Mouse (Mus musculus): ENCODE data around the gene Samd5.

The Samd5 gene

GRCm38 (mm10) chr10:9674561-9675521 lies at the start of gene Samd5:
Samd5 (minus strand) TSS chr10:9675208.
- peak; percentile 63 to 72 for DNase-seq (ENCODE audit: low spot score in 2 of 2)

GRCm38 (mm10) chr10:9722519-9723303 lies 47.7 kb upstream of the Samd5 start:
- DNase-seq (ENCODE audit: low spot score in 2 of 2): no peak

- DNase-seq (ENCODE audit: low spot score in 2 of 2): no peak
Measured at GRCm38 (mm10) chr10:9720027-9720426, 45.0 kb upstream of the Samd5 start.

GRCm38 (mm10) chr10:9718086-9718485 lies 43.1 kb upstream of the Samd5 start:
- no peak for DNase-seq (ENCODE audit: low spot score in 2 of 2)

GRCm38 (mm10) chr10:9704956-9705355 lies 29.9 kb upstream of the Samd5 start:
- DNase-seq (ENCODE audit: low spot score in 2 of 2): no peak

- DNase-seq (ENCODE audit: low spot score in 2 of 2): no peak
Measured at GRCm38 (mm10) chr10:9699071-9699761, 24.2 kb upstream of the Samd5 start.

GRCm38 (mm10) chr10:9698141-9698540 lies 23.1 kb upstream of the Samd5 start:
- DNase-seq (ENCODE audit: low spot score in 2 of 2): no peak

- DNase-seq (ENCODE audit: low spot score in 2 of 2): no peak
Measured at GRCm38 (mm10) chr10:9696543-9697141, 21.6 kb upstream of the Samd5 start.

GRCm38 (mm10) chr10:9693990-9694699 lies 19.1 kb upstream of the Samd5 start:
- no peak for DNase-seq (ENCODE audit: low spot score in 2 of 2)

GRCm38 (mm10) chr10:9680928-9681327 lies 5.9 kb upstream of the Samd5 start:
- no peak for DNase-seq (ENCODE audit: low spot score in 2 of 2)

- DNase-seq (ENCODE audit: low spot score in 2 of 2): no peak
Measured at GRCm38 (mm10) chr10:9679911-9680310, 4.9 kb upstream of the Samd5 start.

GRCm38 (mm10) chr10:9678071-9678470 lies 3.1 kb upstream of the Samd5 start:
- DNase-seq (ENCODE audit: low spot score in 2 of 2): no peak

GRCm38 (mm10) chr10:9676886-9677285 lies 1.9 kb upstream of the Samd5 start:
- DNase-seq (ENCODE audit: low spot score in 2 of 2): peak; percentile 79 to 85

GRCm38 (mm10) chr10:9676418-9676786 lies 1.4 kb upstream of the Samd5 start:
- DNase-seq (ENCODE audit: low spot score in 2 of 2): no peak

- peak in 1 of 2 experiments; percentile 49 for DNase-seq (ENCODE audit: low spot score in 2 of 2)
Measured at GRCm38 (mm10) chr10:9675550-9676417, 776 bp upstream of the Samd5 start.

- no peak for DNase-seq (ENCODE audit: low spot score in 2 of 2)
Measured at GRCm38 (mm10) chr10:9673276-9673675, 1.7 kb downstream of the Samd5 start.

GRCm38 (mm10) chr10:9672751-9673150 lies 2.3 kb downstream of the Samd5 start:
- DNase-seq (ENCODE audit: low spot score in 2 of 2): no peak

- DNase-seq (ENCODE audit: low spot score in 2 of 2): no peak
Measured at GRCm38 (mm10) chr10:9670351-9670750, 4.7 kb downstream of the Samd5 start.

- no peak for DNase-seq (ENCODE audit: low spot score in 2 of 2)
Measured at GRCm38 (mm10) chr10:9668791-9669190, 6.2 kb downstream of the Samd5 start.

- no peak for DNase-seq (ENCODE audit: low spot score in 2 of 2)
Measured at GRCm38 (mm10) chr10:9652946-9653345, 22.1 kb downstream of the Samd5 start.

Data from right cerebral cortex, postnatal 10 days (tissue).